Mouse (Mus musculus) heart, postnatal 0 days (tissue): Measurements from ENCODE around the gene Picalm. TPM values are rescaled to one million over a fixed set of nuclear protein-coding genes. Genes with fewer than 3 reads are reported as not detected.
"Not testable (repeated sequence)": the region's sequence is repeated elsewhere in the genome, so short reads cannot be mapped to it uniquely, and the experiment has no call there.

Experiments
- ATAC-seq: fragments of 200-750 bp; cut with Nextera tagmentation; 2 replicates; pipeline ENCODE4 v1.8.0; 2017; ENCODE audit warnings: low read depth, moderate number of reproducible peaks, moderate library complexity; ENCODE audit not compliant: insufficient read depth
- DNase-seq: peaks from one replicate; pipeline ENCODE4 v3.0.0-alpha.2; 2016; ENCODE audit warnings: low spot score
- H3K27ac ChIP-seq: fragments of 300-500 bp; sonication (generic); 2 replicates; pipeline ENCODE4 v1.5.1; 2014; ENCODE audit warnings: low read depth, mild to moderate bottlenecking
- H3K27me3 ChIP-seq: fragments of 300-500 bp; sonication (generic); 2 replicates; pipeline ENCODE4 v1.6.1; 2014; ENCODE audit warnings: low read length, mixed read lengths; ENCODE audit not compliant: control insufficient read depth, insufficient read depth
- H3K36me3 ChIP-seq: fragments of 300-500 bp; sonication (generic); replicated peaks from 2 replicates; pipeline ENCODE4 v1.6.1; 2014; ENCODE audit warnings: low read length, mixed read lengths; ENCODE audit not compliant: control insufficient read depth, insufficient read depth
- H3K4me1 ChIP-seq: fragments of 300-500 bp; sonication (generic); 2 replicates; pipeline ENCODE4 v1.6.1; 2014; ENCODE audit warnings: antibody characterized with exemption; ENCODE audit not compliant: control insufficient read depth, insufficient read depth
- H3K4me2 ChIP-seq: fragments of 300-500 bp; sonication (generic); 2 replicates; pipeline ENCODE4 v1.6.1; 2014; ENCODE audit warnings: low read depth, mild to moderate bottlenecking, low read length, moderate library complexity
- H3K4me3 ChIP-seq: fragments of 300-500 bp; sonication (generic); 2 replicates; pipeline ENCODE4 v1.5.1; 2014; ENCODE audit warnings: low read depth, low read length
- H3K9ac ChIP-seq: fragments of 300-500 bp; sonication (generic); replicated peaks from 2 replicates; pipeline ENCODE4 v1.6.1; 2014; ENCODE audit warnings: low read depth, low read length, mixed read lengths
- H3K9me3 ChIP-seq: fragments of 300-500 bp; sonication (generic); replicated peaks from 2 replicates; pipeline ENCODE4 v1.6.1; 2016; ENCODE audit warnings: low read length; ENCODE audit not compliant: control insufficient read depth
- CTCF ChIP-seq: IDR thresholded peaks from 2 replicates; pipeline ENCODE4 v1.5.1; 2016; ENCODE audit warnings: antibody characterized with exemption, control low read depth, low read depth
- EP300 ChIP-seq: IDR thresholded peaks from 2 replicates; pipeline ENCODE4 v1.6.1; 2016; ENCODE audit warnings: antibody characterized with exemption, low read depth
- WGBS: fragments of 180-500 bp; shearing (Covaris S2); extraction: QIAGEN DNeasy Blood & Tissue Kit; methylation state at CpG from one replicate; pipeline ENCODE4 v1.1.7; 2014; 5-methylcytosine and 5-hydroxymethylcytosine counted together
- polyA plus RNA-seq: library from polyadenylated mRNA; unstranded; fragments of >200 nt; fragmentation: Nextera tagmentation; extraction: Ambion mirVana; gene quantifications from 2 replicates; pipeline ENCODE4 v1.2.1, GENCODE M21; 2015
- total RNA-seq: library from RNA; depleted of rRNA; stranded (reverse); fragments of >200 nt; gene quantifications from 2 replicates; pipeline ENCODE4 v1.2.3, GENCODE M21; 2014; ENCODE audit warnings: low replicate concordance

Picalm gene
- total and polyA plus RNA-seq, 2 experiments from 2014 or later = 29.2 to 169 TPM

DNA sequence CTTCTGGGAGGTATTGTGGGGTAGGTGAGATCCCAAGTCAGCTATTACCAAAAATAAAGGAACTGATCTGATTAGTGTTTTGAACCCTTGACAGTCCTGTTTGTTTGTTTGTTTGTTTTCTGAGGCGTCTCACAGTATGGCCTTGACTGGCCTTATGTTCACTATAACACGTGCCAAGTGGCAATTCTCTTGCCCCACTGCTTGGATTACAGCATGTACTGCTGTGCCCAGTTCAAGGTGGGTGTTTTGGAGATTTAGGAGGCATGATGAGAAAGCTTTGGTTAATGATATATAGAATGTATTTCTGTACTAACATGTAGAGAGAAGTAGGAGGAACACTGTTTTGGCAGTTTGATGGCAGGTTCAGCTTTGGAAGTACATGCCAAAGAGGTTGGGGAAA, 28.0 kb downstream of the Picalm start:
- TF ChIP-seq EP300 (no peak), CTCF (no peak)
- ATAC-seq (no peak), DNase-seq (no peak)
- H3K27ac ChIP-seq = no peak overlapping the region
- H3K27me3 ChIP-seq = no peaks in the 10 kb centered on the region
- no peak overlapping the region for H3K9ac ChIP-seq
- H3K4me3 ChIP-seq = no peak overlapping the region
- WGBS = 82% methylated on average over 2 of the region's 2 CpGs
- H3K4me1 ChIP-seq = peaks cover 17% of the 10 kb centered on the region; the same call in 1 of the 2 replicates
- no peak overlapping the region for H3K4me2 ChIP-seq
- H3K9me3 ChIP-seq = no peaks in the 10 kb centered on the region
- H3K36me3 ChIP-seq = peaks cover 19% of the 10 kb centered on the region

DNA sequence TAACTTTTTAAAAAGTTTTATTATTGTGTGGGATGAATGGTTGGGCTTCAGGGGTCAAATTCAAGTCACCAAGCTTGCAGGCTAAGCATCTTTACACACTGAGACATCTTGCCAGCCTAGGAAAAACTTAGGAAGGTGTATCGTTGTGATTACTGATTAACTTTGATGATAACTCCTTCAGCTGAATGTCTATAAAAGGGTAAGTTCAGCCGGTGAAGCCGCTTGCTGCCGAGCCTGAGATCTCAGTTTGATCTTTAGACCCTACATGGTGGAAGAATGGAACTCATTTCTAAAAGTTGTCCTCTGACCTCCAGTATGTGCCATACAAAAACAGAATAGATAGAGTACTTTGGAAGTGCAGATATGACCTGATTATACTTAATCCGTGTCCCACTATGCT, 30.6 kb downstream of the Picalm start:
- Histone ChIP-seq H3K9me3 (no peaks in the 10 kb centered on the region), H3K27me3 (no peaks in the 10 kb centered on the region), H3K4me2 (no peak overlapping the region), H3K27ac (no peak overlapping the region), H3K4me1 (peaks cover 14% of the 10 kb centered on the region; the same call in 1 of the 2 replicates), H3K4me3 (no peak overlapping the region), H3K9ac (no peak overlapping the region), H3K36me3 (peaks cover 31% of the 10 kb centered on the region)
- no peak for DNase-seq
- no peak for TF ChIP-seq CTCF
- no peak for TF ChIP-seq EP300
- 86% methylated on average over 5 of the region's 5 CpGs for WGBS
- ATAC-seq = no peak

DNA sequence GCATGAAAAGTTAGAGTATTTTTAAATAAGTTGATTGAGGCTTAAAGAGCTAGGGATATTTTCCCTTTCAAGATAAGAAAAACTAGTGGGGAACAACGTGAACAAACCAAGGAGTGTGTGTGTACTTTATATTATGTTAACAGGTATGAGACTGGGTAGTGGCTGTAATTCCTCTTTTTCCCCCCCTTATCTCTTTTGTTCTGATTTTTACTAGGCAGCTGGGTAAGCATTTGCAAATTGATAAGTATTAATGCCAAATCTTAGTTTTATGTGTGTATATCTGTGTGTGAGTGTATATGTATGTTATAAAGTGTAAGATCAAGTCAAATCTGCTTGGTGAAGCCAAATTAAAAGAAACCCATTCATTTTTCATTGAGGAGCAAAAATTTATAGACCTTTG, 34.3 kb downstream of the Picalm start:
- Histone ChIP-seq H3K36me3 (peaks cover 45% of the 10 kb centered on the region), H3K9me3 (no peaks in the 10 kb centered on the region)
- WGBS = 50% methylated on average over 1 of the region's 1 CpGs

DNA sequence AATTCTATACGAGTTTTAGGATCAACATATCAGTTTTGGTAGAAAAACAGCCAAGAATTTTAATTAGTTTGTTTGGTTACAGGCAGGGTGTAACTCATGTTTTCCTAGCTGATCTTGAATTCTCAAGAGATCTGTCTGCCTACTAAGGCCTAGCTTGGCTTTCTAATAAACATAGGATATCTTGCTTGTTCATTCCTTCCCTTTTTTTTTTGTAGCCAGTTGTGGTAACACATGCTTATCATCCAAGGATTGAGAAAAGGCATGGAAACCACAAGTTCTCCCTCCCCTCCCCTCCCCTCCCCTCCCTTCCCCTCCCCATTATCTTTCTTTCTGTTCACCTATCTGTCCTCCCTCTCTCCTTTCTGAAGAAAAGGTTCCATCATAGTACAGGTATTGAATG, 36.0 kb downstream of the Picalm start:
- no peak for ATAC-seq
- no peak for DNase-seq
- H3K27ac ChIP-seq = no peak overlapping the region
- no peaks in the 10 kb centered on the region for H3K9me3 ChIP-seq
- H3K9ac ChIP-seq = no peak overlapping the region
- no peak overlapping the region for H3K4me2 ChIP-seq
- H3K27me3 ChIP-seq = no peaks in the 10 kb centered on the region
- H3K36me3 ChIP-seq = peaks cover 40% of the 10 kb centered on the region
- H3K4me3 ChIP-seq = no peak overlapping the region
- TF ChIP-seq EP300 (no peak), CTCF (no peak)
- WGBS = 75% methylated on average over 1 of the region's 1 CpGs
- no peaks in the 10 kb centered on the region for H3K4me1 ChIP-seq

More for the DNA sequence above, 34.3 kb downstream of the Picalm start:
- Histone ChIP-seq H3K27ac (no peak overlapping the region), H3K4me2 (no peak overlapping the region), H3K4me1 (no peaks in the 10 kb centered on the region), H3K4me3 (no peak overlapping the region), H3K27me3 (no peaks in the 10 kb centered on the region), H3K9ac (no peak overlapping the region)
- TF ChIP-seq CTCF = no peak
- TF ChIP-seq EP300 = no peak
- no peak for DNase-seq
- ATAC-seq = no peak

DNA sequence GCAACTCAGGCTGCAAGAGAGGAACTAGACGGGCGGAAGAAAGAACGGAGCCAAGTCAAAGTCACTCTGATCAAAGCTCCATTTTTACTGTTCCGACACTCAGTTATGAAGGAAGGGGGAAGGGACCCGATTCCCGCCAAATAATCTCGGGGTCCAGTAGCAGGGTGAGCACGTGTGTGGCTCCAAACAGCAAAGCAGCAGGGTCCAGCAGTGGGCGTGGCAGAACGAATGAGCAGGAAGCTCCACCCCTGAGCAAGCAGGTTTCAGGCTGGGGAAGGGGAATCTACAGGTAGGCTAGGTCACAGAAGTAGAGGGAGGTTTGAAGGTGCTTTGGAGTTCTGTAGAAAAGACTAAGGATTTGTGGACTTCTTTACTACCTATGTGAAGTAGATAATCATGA, 37.8 kb downstream of the Picalm start:
- 75% methylated on average over 10 of the region's 10 CpGs for WGBS
- not testable (repeated sequence) for DNase-seq

DNA sequence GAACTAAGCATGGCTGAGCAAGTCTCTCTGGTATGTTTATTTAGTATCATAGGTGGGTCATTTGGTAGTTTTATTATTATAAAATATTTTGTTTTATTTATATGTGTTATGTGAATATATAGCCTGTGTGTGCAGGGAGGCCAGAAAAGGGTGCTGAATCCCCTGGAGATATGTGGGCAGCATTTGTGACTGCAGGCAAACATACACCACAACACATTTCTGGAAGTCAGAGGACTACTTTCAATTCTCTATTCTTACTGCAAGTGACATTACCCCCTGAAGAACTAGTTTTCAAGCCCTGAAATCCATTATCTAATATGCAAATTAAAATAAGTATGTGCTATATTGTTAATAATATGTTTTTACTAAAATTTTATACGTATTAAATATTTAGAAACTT, 43.8 kb downstream of the Picalm start:
- WGBS = 98% methylated on average over 1 of the region's 1 CpGs
- Histone ChIP-seq H3K27ac (no peak overlapping the region), H3K36me3 (peaks cover 48% of the 10 kb centered on the region), H3K4me2 (no peak overlapping the region), H3K9ac (no peak overlapping the region), H3K4me3 (no peak overlapping the region), H3K27me3 (no peaks in the 10 kb centered on the region), H3K9me3 (no peaks in the 10 kb centered on the region), H3K4me1 (no peaks in the 10 kb centered on the region)
- DNase-seq (no peak), ATAC-seq (no peak)
- TF ChIP-seq CTCF (no peak), EP300 (no peak)

More for the DNA sequence above, 37.8 kb downstream of the Picalm start:
- not testable (repeated sequence) for H3K4me2 ChIP-seq, H3K27me3 ChIP-seq, H3K27ac ChIP-seq, ATAC-seq, H3K9me3 ChIP-seq, H3K4me1 ChIP-seq, H3K9ac ChIP-seq, H3K4me3 ChIP-seq
- H3K36me3 ChIP-seq = peaks cover 40% of the 10 kb centered on the region
